Mouse (Mus musculus) fat pad, adult 2 months (tissue): ENCODE data around the gene Fiz1.
"Not testable (repeated sequence)": the region's sequence is repeated elsewhere in the genome, so short reads cannot be mapped to it uniquely, and the experiment has no call there.

Experiments
- DNase-seq: peaks from one replicate; pipeline ENCODE4 v3.0.0-alpha.2; 2011; ENCODE audit warnings: low read depth, low spot score; ENCODE audit errors: extremely low read depth

The Fiz1 gene

GRCm38 (mm10) chr7:5008229-5008628, 6.3 kb downstream of the Fiz1 start:
- DNase-seq = no peak

- not testable (repeated sequence) for DNase-seq
Measured at GRCm38 (mm10) chr7:5002876-5003275, 11.6 kb downstream of the Fiz1 start.

- DNase-seq = no peak
Measured at GRCm38 (mm10) chr7:4999876-5000275, 14.6 kb downstream of the Fiz1 start.

GRCm38 (mm10) chr7:4996934-4997333, 17.6 kb downstream of the Fiz1 start:
- no peak for DNase-seq

- DNase-seq = no peak
Measured at GRCm38 (mm10) chr7:4996003-4996895, 18.2 kb downstream of the Fiz1 start, which contains the start of gene Zfp579. TSS of gene Zfp579 (minus strand) at chr7:4996158.

GRCm38 (mm10) chr7:4995268-4996002, 19.1 kb downstream of the Fiz1 start:
- DNase-seq = no peak

- no peak for DNase-seq
Measured at GRCm38 (mm10) chr7:4993999-4994788, 20.3 kb downstream of the Fiz1 start.

GRCm38 (mm10) chr7:4993347-4993998, 21.0 kb downstream of the Fiz1 start:
- DNase-seq = no peak

- DNase-seq = no peak
Measured at GRCm38 (mm10) chr7:4988250-4988649, 26.2 kb downstream of the Fiz1 start.

- DNase-seq = no peak
Measured at GRCm38 (mm10) chr7:4976832-4977231, 37.7 kb downstream of the Fiz1 start.

GRCm38 (mm10) chr7:4975455-4975854, 39.0 kb downstream of the Fiz1 start:
- no peak for DNase-seq

- no peak for DNase-seq
Measured at GRCm38 (mm10) chr7:4972321-4973047, 42.0 kb downstream of the Fiz1 start.

GRCm38 (mm10) chr7:4971710-4972109, 42.8 kb downstream of the Fiz1 start:
- no peak for DNase-seq

- DNase-seq = no peak
Measured at GRCm38 (mm10) chr7:4971068-4971467, 43.4 kb downstream of the Fiz1 start, which contains the start of gene Sbk3. TSS of gene Sbk3 (minus strand) at chr7:4971168.

- DNase-seq = no peak
Measured at GRCm38 (mm10) chr7:4964988-4965387, 49.5 kb downstream of the Fiz1 start.

- no peak for DNase-seq
Measured at GRCm38 (mm10) chr7:4964272-4964671, 50.2 kb downstream of the Fiz1 start, which contains the start of gene Sbk2. TSS of gene Sbk2 (minus strand) at chr7:4964406.

GRCm38 (mm10) chr7:4963527-4963926, 51.0 kb downstream of the Fiz1 start:
- no peak for DNase-seq

- no peak for DNase-seq
Measured at GRCm38 (mm10) chr7:4957361-4957760, 57.1 kb downstream of the Fiz1 start.
